Mouse (Mus musculus) kidney, embryonic 16.5 days (tissue): Measurements from ENCODE around the gene Slc35b2. TPM values are rescaled to one million over a fixed set of nuclear protein-coding genes. Genes with fewer than 3 reads are reported as not detected.

Experiments
- ATAC-seq: fragments of 200-750 bp; cut with Nextera tagmentation; 2 replicates; pipeline ENCODE4 v1.8.0; 2017; ENCODE audit warnings: moderate TSS enrichment; ENCODE audit not compliant: low FRiP score, low TSS enrichment
- H3K27ac ChIP-seq: fragments of 300-500 bp; sonication (generic); 2 replicates; pipeline ENCODE4 v1.5.1; 2014; ENCODE audit warnings: low read length
- H3K27me3 ChIP-seq: fragments of 300-500 bp; sonication (generic); 2 replicates; pipeline ENCODE4 v1.6.1; 2014; ENCODE audit warnings: low read length, control low read depth, mixed read lengths; ENCODE audit not compliant: insufficient read depth
- H3K36me3 ChIP-seq: fragments of 300-500 bp; sonication (generic); 2 replicates; pipeline ENCODE4 v1.6.1; 2014; ENCODE audit warnings: low read length, control low read depth, mixed read lengths; ENCODE audit not compliant: insufficient read depth
- H3K4me1 ChIP-seq: fragments of 300-500 bp; sonication (generic); 2 replicates; pipeline ENCODE4 v1.6.1; 2014; ENCODE audit warnings: low read length, control low read depth, mixed read lengths; ENCODE audit not compliant: insufficient read depth
- H3K4me2 ChIP-seq: fragments of 300-500 bp; sonication (generic); replicated peaks from 2 replicates; pipeline ENCODE4 v1.6.1; 2014; ENCODE audit warnings: low read depth, low read length
- H3K4me3 ChIP-seq: fragments of 300-500 bp; sonication (generic); 2 replicates; pipeline ENCODE4 v1.5.1; 2014; ENCODE audit warnings: mild to moderate bottlenecking, low read length
- H3K9ac ChIP-seq: fragments of 300-500 bp; sonication (generic); replicated peaks from 2 replicates; pipeline ENCODE4 v1.6.1; 2014; ENCODE audit warnings: low read length
- H3K9me3 ChIP-seq: fragments of 300-500 bp; sonication (generic); 2 replicates; pipeline ENCODE4 v1.6.1; 2016; ENCODE audit warnings: low read length, control low read depth
- WGBS: fragments of 180-500 bp; shearing (Covaris S2); extraction: QIAGEN DNeasy Blood & Tissue Kit; methylation state at CpG from one replicate; pipeline ENCODE4 v1.1.7; 2014; 5-methylcytosine and 5-hydroxymethylcytosine counted together
- polyA plus RNA-seq: library from polyadenylated mRNA; unstranded; fragments of >200 nt; fragmentation: Nextera tagmentation; extraction: Ambion mirVana; gene quantifications from 2 replicates; pipeline ENCODE4 v1.2.1, GENCODE M21; 2015

Slc35b2 gene
- polyA plus RNA-seq, 1 experiment from 2014 or later, result 170 TPM

- Histone ChIP-seq H3K27ac (peak overlapping the region; percentile 98), H3K27me3 (no peaks in the 10 kb centered on the region), H3K4me1 (peaks cover 43% of the 10 kb centered on the region), H3K9me3 (no peaks in the 10 kb centered on the region), H3K4me2 (peak overlapping the region; percentile 72), H3K36me3 (peaks cover 41% of the 10 kb centered on the region), H3K4me3 (peak overlapping the region; percentile 100), H3K9ac (peak overlapping the region; percentile 100)
- peak; percentile 62 for ATAC-seq
- WGBS, result under 1% methylated on average over 55 of the region's 57 CpGs
Observed at GRCm38 (mm10) chr17:45572103-45573086, 8.7 kb downstream of the Slc35b2 start.

GRCm38 (mm10) chr17:45573087-45573779 lies 9.6 kb downstream of the Slc35b2 start, which contains the start of gene Hsp90ab1:
Hsp90ab1 (minus strand) TSS chr17:45573271.
- Histone ChIP-seq H3K4me3 (peak within 1 kb of the TSS; percentile 100), H3K27ac (peak within 1 kb of the TSS; percentile 98), H3K9me3 (no peaks in the 10 kb centered on the region), H3K27me3 (no peaks in the 10 kb centered on the region), H3K4me1 (peaks cover 43% of the 10 kb centered on the region), H3K4me2 (peak within 1 kb of the TSS; percentile 72), H3K9ac (peak within 1 kb of the TSS; percentile 100), H3K36me3 (peaks cover 35% of the 10 kb centered on the region)
- ATAC-seq, result peak; percentile 88
- under 1% methylated on average over 41 of the region's 41 CpGs for WGBS

DNA sequence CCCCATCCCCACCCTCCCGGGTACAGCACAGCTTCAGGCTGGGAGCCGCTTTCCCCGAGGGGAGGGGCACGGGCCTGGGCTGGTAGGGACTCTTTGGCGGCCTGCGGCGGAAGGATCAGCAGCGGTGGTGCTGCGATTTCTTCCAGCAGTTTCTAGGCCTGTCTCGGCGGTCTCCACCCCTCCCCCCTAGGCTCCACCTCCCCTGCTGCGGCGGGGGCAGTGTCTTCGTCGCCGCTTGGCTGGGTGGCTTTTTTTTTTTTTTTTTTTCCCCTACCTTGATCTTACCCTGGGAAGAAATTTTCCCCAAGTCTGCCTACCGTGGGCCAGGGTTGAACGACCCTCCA lies 10.1 kb downstream of the Slc35b2 start:
- H3K9me3 ChIP-seq, result no peaks in the 10 kb centered on the region
- under 1% methylated on average over 18 of the region's 18 CpGs for WGBS
- H3K4me3 ChIP-seq, result peak overlapping the region; percentile 100
- H3K4me1 ChIP-seq, result peaks cover 43% of the 10 kb centered on the region
- no peaks in the 10 kb centered on the region for H3K27me3 ChIP-seq
- H3K36me3 ChIP-seq, result peaks cover 30% of the 10 kb centered on the region
- H3K9ac ChIP-seq, result peak overlapping the region; percentile 100
- H3K4me2 ChIP-seq, result peak overlapping the region; percentile 62
- H3K27ac ChIP-seq, result peak overlapping the region; percentile 98
- peak; percentile 67 for ATAC-seq

DNA sequence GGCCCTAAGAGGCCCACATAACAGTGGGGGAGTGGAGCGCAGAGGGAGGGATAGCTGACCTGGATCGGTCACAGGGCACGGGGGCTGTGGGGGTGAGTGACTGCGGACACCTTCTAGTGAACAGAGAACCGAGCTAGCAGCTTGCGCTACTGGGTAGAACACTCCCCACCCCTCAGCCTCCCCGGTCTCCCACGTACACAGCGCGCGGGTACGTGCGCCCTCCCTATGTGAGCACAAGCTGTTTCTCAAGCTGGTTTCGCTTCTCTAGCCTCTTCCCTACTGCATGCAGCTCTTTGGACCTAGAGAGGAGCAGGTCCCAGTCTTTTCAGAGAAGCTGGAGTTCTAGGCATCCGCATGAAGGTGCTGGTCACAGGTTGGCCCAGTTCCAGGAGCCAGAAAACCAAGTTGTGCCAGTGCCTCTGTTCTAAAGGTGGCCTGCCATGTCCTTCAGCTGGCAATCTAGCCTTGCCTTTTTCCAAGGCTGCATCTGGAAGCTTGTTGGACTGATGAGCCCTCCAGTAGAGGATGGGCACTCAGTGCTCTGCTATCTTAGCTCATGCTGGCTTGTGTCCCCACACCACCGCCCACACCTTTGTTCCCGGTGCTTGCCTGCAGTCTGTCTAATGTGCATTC lies 10.6 kb downstream of the Slc35b2 start:
- Histone ChIP-seq H3K36me3 (peaks cover 25% of the 10 kb centered on the region), H3K4me3 (peak overlapping the region; percentile 100), H3K9me3 (no peaks in the 10 kb centered on the region), H3K4me2 (peak overlapping the region; percentile 62), H3K4me1 (peaks cover 40% of the 10 kb centered on the region), H3K27me3 (no peaks in the 10 kb centered on the region), H3K27ac (peak overlapping the region; percentile 98), H3K9ac (peak overlapping the region; percentile 100)
- peak; percentile 64 for ATAC-seq
- WGBS, result 2% methylated on average over 17 of the region's 17 CpGs

GRCm38 (mm10) chr17:45575123-45575897 lies 11.6 kb downstream of the Slc35b2 start:
- Histone ChIP-seq H3K9ac (peak overlapping the region; percentile 100; the same call in 1 of the 2 replicates), H3K27ac (peak overlapping the region; percentile 98), H3K9me3 (no peaks in the 10 kb centered on the region), H3K4me1 (peaks cover 29% of the 10 kb centered on the region), H3K4me3 (no peak overlapping the region), H3K4me2 (no peak overlapping the region), H3K36me3 (peaks cover 14% of the 10 kb centered on the region), H3K27me3 (no peaks in the 10 kb centered on the region)
- ATAC-seq, result no peak
- WGBS, result 94% methylated on average over 8 of the region's 8 CpGs

GRCm38 (mm10) chr17:45578242-45578641 lies 14.6 kb downstream of the Slc35b2 start:
- Histone ChIP-seq H3K9me3 (no peaks in the 10 kb centered on the region), H3K36me3 (no peaks in the 10 kb centered on the region), H3K4me2 (no peak overlapping the region), H3K9ac (no peak overlapping the region), H3K4me3 (no peak overlapping the region), H3K4me1 (peaks cover 21% of the 10 kb centered on the region), H3K27me3 (no peaks in the 10 kb centered on the region), H3K27ac (peak overlapping the region; percentile 9; the same call in 1 of the 2 replicates)
- 67% methylated on average over 5 of the region's 5 CpGs for WGBS
- ATAC-seq, result no peak

GRCm38 (mm10) chr17:45578843-45579242 lies 15.2 kb downstream of the Slc35b2 start:
- Histone ChIP-seq H3K27me3 (no peaks in the 10 kb centered on the region), H3K4me2 (no peak overlapping the region), H3K27ac (peak overlapping the region; percentile 59; the same call in 1 of the 2 replicates), H3K4me3 (no peak overlapping the region), H3K9ac (no peak overlapping the region), H3K4me1 (peaks cover 23% of the 10 kb centered on the region), H3K36me3 (no peaks in the 10 kb centered on the region), H3K9me3 (no peaks in the 10 kb centered on the region)
- 79% methylated on average over 7 of the region's 7 CpGs for WGBS
- no peak for ATAC-seq

GRCm38 (mm10) chr17:45579554-45579953 lies 15.9 kb downstream of the Slc35b2 start:
- Histone ChIP-seq H3K36me3 (no peaks in the 10 kb centered on the region), H3K27ac (peak overlapping the region; percentile 69), H3K27me3 (no peaks in the 10 kb centered on the region), H3K4me2 (no peak overlapping the region), H3K4me1 (peaks cover 26% of the 10 kb centered on the region), H3K4me3 (no peak overlapping the region), H3K9me3 (no peaks in the 10 kb centered on the region), H3K9ac (no peak overlapping the region; the same call in 1 of the 2 replicates)
- ATAC-seq, result peak; percentile 47; the same call in 1 of the 2 replicates
- 60% methylated on average over 4 of the region's 4 CpGs for WGBS

DNA sequence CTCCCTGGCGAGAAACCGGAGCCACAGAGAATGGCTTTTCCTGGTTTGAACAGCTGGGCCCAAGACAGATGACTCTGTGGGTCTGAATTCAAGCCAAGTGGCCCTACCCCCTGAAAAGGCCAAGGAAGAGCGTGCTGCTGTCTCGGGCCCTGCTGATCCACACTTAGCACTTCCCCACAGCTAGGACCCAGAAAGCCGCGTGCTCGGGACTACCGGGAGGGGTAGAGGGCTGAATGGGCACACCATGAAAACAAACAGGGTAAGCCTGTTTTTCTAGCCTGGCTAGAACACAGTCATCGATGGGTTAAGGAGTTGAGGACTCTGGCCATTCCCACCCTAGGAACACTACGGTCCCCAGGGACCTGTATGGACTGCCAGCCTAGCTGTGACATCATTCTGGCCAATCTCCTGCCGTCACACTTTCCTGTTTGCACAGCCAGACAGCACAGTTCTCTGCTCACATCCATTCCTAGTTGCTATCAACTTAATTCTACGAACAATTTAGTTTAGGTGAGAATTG lies 17.3 kb downstream of the Slc35b2 start:
- Histone ChIP-seq H3K27ac (peak overlapping the region; percentile 17), H3K4me2 (no peak overlapping the region), H3K9me3 (no peaks in the 10 kb centered on the region), H3K36me3 (no peaks in the 10 kb centered on the region), H3K4me1 (peaks cover 31% of the 10 kb centered on the region), H3K27me3 (no peaks in the 10 kb centered on the region), H3K4me3 (no peak overlapping the region), H3K9ac (0 out of 2 replicates have a peak overlapping the region, but pooled peaks have one; percentile 23)
- no peak for ATAC-seq
- WGBS, result 34% methylated on average over 12 of the region's 12 CpGs
